Mouse (Mus musculus): ENCODE measurements around the gene Hprt. TPM values are rescaled to one million over a fixed set of nuclear protein-coding genes. Genes with fewer than 3 reads are reported as not detected.
A peak's percentile ranks its signal among the peaks of the same experiment; 100 is the strongest.
"Not testable (repeated sequence)": the region's sequence is repeated elsewhere in the genome, so short reads cannot be mapped to it uniquely, and the experiment has no call there.

The Hprt gene
- polyA plus RNA-seq, 1 experiment from 2014 or later = 114 TPM

DNA sequence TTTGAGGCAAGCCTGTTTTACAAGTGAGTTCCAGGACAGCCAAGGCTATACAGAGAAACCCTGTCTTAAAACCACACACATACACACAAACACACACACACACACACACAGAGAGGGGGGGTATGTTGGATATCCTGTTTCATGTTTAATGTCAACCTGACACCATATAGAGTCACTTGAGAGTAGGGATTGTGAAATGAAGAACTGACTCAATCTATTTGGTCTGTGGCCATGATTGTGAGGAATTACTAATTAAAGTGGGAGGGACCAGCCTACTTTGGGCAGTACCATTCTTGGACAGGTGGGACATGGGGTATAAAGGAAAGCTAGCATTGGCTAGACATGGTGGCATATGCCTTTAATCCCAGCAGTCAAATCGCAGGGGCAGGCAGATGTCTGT lies 15.3 kb upstream of the Hprt start:
- Histone ChIP-seq H3K27ac (ENCODE audit: low read length) (no peak overlapping the region), H3K9ac (ENCODE audit: low read depth, low read length) (no peak overlapping the region), H3K36me3 (ENCODE audit: control insufficient read depth, insufficient read depth, low read length) (no peaks in the 10 kb centered on the region), H3K4me1 (ENCODE audit: control insufficient read depth, insufficient read depth, low read length) (no peaks in the 10 kb centered on the region), H3K9me3 (replicated peaks; ENCODE audit: control insufficient read depth, low read length, poor library complexity, severe bottlenecking) (no peaks in the 10 kb centered on the region), H3K4me2 (ENCODE audit: low read length) (no peak overlapping the region), H3K27me3 (ENCODE audit: control insufficient read depth, insufficient read depth, low read depth, low read length) (no peaks in the 10 kb centered on the region), H3K4me3 (ENCODE audit: low read depth, low read length) (no peak overlapping the region)
- no peak for ATAC-seq
- 93% methylated on average over 1 of the region's 1 CpGs for WGBS

DNA sequence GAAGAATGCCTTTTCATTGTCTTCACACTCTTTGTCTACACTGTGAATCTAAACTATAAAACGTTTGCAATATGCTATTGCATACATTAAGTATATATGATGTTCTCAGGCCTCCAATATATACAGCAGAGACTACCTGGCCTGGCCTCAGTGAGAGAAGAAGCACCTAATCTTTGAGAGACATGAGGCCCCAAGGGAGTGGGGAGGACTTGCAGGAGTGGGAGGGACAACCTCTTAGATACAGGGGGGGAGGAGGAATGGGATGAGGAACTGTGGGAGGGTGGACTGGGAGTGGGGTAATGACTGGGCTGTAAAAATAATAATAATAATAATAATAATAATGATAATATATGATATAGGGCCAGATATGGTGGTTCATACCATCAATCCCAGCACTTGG lies 9.4 kb upstream of the Hprt start:
- H3K27ac ChIP-seq (ENCODE audit: low read length) = no peak overlapping the region
- H3K4me3 ChIP-seq (ENCODE audit: low read depth, low read length) = no peak overlapping the region
- no peaks in the 10 kb centered on the region for H3K4me1 ChIP-seq (ENCODE audit: control insufficient read depth, insufficient read depth, low read length)
- H3K4me2 ChIP-seq (ENCODE audit: low read length) = no peak overlapping the region
- no peaks in the 10 kb centered on the region for H3K36me3 ChIP-seq (ENCODE audit: control insufficient read depth, insufficient read depth, low read length)
- H3K9ac ChIP-seq (ENCODE audit: low read depth, low read length) = no peak overlapping the region
- no peak for ATAC-seq
- H3K27me3 ChIP-seq (ENCODE audit: control insufficient read depth, insufficient read depth, low read depth, low read length) = no peaks in the 10 kb centered on the region
- WGBS = 53% methylated on average over 1 of the region's 1 CpGs
- no peaks in the 10 kb centered on the region for H3K9me3 ChIP-seq (replicated peaks; ENCODE audit: control insufficient read depth, low read length, poor library complexity, severe bottlenecking)

DNA sequence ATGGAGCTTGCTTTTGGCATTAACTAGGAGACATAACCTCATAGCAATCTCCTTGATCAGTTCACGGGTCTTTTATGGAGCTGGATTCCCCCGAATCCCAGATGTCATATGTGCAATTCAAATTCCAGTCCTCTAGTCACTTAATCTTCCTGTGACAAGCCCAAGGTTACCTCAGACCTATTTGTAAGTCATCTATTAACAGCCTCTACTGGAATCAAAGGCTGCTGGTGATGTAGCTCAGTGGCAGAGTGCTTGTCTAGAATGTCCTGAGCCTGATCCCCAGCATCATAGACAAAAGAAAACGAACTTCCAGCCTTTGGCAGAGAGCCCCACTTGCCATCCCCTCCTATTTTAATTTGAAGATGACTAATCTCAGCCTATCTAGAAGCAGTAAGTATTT lies 6.6 kb upstream of the Hprt start:
- no peaks in the 10 kb centered on the region for H3K9me3 ChIP-seq (replicated peaks; ENCODE audit: control insufficient read depth, low read length, poor library complexity, severe bottlenecking)
- H3K27me3 ChIP-seq (ENCODE audit: control insufficient read depth, insufficient read depth, low read depth, low read length) = no peaks in the 10 kb centered on the region
- H3K9ac ChIP-seq (ENCODE audit: low read depth, low read length) = no peak overlapping the region
- H3K36me3 ChIP-seq (ENCODE audit: control insufficient read depth, insufficient read depth, low read length) = no peaks in the 10 kb centered on the region
- H3K4me3 ChIP-seq (ENCODE audit: low read depth, low read length) = no peak overlapping the region
- ATAC-seq = no peak
- H3K4me1 ChIP-seq (ENCODE audit: control insufficient read depth, insufficient read depth, low read length) = no peaks in the 10 kb centered on the region
- no peak overlapping the region for H3K27ac ChIP-seq (ENCODE audit: low read length)
- WGBS = 74% methylated on average over 3 of the region's 3 CpGs
- H3K4me2 ChIP-seq (ENCODE audit: low read length) = no peak overlapping the region

DNA sequence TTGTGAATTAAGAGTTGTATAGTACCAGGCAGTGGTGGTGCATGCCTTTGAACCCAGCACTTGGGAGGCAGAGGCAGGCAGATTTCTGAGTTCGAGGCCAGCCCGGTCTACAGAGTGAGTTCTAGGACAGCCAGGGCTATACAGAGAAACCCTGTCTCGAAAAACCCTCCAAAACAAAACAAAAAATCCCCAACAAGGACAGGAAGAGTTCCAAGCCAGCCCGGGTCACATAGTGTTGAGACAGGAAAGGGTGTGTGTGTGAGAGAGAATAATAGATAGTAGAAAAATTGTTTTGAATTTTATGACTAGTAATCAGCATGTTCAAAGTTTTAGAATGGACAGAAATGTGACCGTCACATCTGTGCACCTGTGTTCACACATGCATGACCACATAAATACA lies 6.8 kb downstream of the Hprt start:
- H3K36me3 ChIP-seq (ENCODE audit: control insufficient read depth, insufficient read depth, low read length); H3K9me3 ChIP-seq (replicated peaks; ENCODE audit: control insufficient read depth, low read length, poor library complexity, severe bottlenecking); H3K4me1 ChIP-seq (ENCODE audit: control insufficient read depth, insufficient read depth, low read length); H3K9ac ChIP-seq (ENCODE audit: low read depth, low read length); H3K4me2 ChIP-seq (ENCODE audit: low read length); ATAC-seq; H3K4me3 ChIP-seq (ENCODE audit: low read depth, low read length); H3K27me3 ChIP-seq (ENCODE audit: control insufficient read depth, insufficient read depth, low read depth, low read length); H3K27ac ChIP-seq (ENCODE audit: low read length): not testable (repeated sequence)
- WGBS = 80% methylated on average over 5 of the region's 5 CpGs

DNA sequence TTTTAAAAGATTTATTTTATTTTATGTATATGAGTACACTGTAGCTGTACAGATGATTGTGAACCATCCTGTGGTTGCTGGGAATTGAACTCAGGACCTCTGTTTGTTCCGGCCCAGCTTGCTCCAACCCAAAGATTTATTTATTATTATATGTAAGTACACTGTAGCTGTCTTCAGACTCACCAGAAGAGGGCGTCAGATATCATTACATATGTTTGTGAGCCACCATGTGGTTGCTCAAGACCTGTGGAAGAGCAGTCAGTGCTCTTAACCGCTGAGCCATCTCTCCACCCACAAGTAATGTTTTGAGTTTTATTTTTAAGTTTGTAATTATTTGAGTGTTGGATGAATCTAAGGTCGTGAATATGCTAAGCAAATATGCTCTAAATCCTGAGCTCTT lies 16.9 kb downstream of the Hprt start:
- not testable (repeated sequence) for H3K4me3 ChIP-seq (ENCODE audit: low read depth, low read length); H3K4me1 ChIP-seq (ENCODE audit: control insufficient read depth, insufficient read depth, low read length); H3K27ac ChIP-seq (ENCODE audit: low read length); H3K9ac ChIP-seq (ENCODE audit: low read depth, low read length); H3K9me3 ChIP-seq (replicated peaks; ENCODE audit: control insufficient read depth, low read length, poor library complexity, severe bottlenecking); ATAC-seq; H3K4me2 ChIP-seq (ENCODE audit: low read length); H3K36me3 ChIP-seq (ENCODE audit: control insufficient read depth, insufficient read depth, low read length); H3K27me3 ChIP-seq (ENCODE audit: control insufficient read depth, insufficient read depth, low read depth, low read length)
- WGBS = 65% methylated on average over 4 of the region's 4 CpGs

- Histone ChIP-seq H3K27ac (ENCODE audit: low read length) (no peak overlapping the region), H3K4me2 (ENCODE audit: low read length) (no peak overlapping the region), H3K4me1 (ENCODE audit: control insufficient read depth, insufficient read depth, low read length) (no peaks in the 10 kb centered on the region), H3K9me3 (replicated peaks; ENCODE audit: control insufficient read depth, low read length, poor library complexity, severe bottlenecking) (no peaks in the 10 kb centered on the region), H3K9ac (ENCODE audit: low read depth, low read length) (no peak overlapping the region), H3K4me3 (ENCODE audit: low read depth, low read length) (no peak overlapping the region), H3K36me3 (ENCODE audit: control insufficient read depth, insufficient read depth, low read length) (no peaks in the 10 kb centered on the region), H3K27me3 (ENCODE audit: control insufficient read depth, insufficient read depth, low read depth, low read length) (no peaks in the 10 kb centered on the region)
- WGBS = 51% methylated on average over 3 of the region's 3 CpGs
- 0 out of 2 replicates have a peak, but pooled peaks have one; percentile 45 for ATAC-seq
Measured at GRCm38 (mm10) chrX:53006062-53006461, 18.1 kb downstream of the Hprt start.

DNA sequence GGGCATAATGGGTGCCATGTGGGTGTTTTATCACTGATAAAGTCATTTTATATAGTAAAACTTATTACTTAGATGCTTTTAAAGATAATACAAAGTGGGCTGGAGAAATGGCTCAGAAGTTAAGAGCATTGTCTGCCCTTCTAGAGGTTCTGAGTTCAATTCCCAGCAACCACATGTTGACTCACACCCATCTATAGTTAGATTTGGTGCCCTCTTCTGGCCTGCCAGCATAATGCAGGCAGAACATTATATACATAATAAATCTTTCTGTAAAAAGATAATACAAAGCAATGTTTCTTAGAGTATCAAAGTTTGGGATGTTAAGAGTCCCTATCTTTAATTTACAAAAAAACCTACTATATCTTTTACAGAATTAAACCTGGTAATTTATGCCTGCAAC lies 27.6 kb downstream of the Hprt start:
- ATAC-seq = no peak

DNA sequence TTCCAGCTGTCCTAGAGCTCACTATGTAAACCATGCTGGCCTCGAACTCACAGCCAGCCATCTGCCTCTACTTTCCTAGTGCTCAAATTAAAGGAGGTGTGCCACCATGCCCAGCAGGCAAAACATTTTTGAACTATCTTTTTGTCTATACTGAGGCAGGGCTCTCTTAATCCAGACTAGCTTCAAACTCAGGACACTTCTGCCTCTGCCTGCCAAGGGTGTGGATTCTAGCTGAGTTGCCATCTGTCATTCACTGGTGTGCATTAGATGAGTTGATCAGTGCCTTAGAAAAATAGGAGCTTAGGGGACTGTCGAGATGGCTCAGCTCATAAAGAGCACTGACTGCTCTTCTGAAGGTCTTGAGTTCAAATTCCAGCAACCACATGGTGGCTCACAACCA lies 35.1 kb downstream of the Hprt start:
- H3K27ac ChIP-seq (ENCODE audit: low read length) = no peak overlapping the region
- H3K9me3 ChIP-seq (replicated peaks; ENCODE audit: control insufficient read depth, low read length, poor library complexity, severe bottlenecking) = no peaks in the 10 kb centered on the region
- ATAC-seq = no peak
- H3K9ac ChIP-seq (ENCODE audit: low read depth, low read length) = no peak overlapping the region
- H3K4me3 ChIP-seq (ENCODE audit: low read depth, low read length) = no peak overlapping the region
- H3K4me2 ChIP-seq (ENCODE audit: low read length) = no peak overlapping the region
- no peaks in the 10 kb centered on the region for H3K36me3 ChIP-seq (ENCODE audit: control insufficient read depth, insufficient read depth, low read length)
- no peaks in the 10 kb centered on the region for H3K27me3 ChIP-seq (ENCODE audit: control insufficient read depth, insufficient read depth, low read depth, low read length)
- WGBS = 85% methylated on average over 2 of the region's 2 CpGs
- no peaks in the 10 kb centered on the region for H3K4me1 ChIP-seq (ENCODE audit: control insufficient read depth, insufficient read depth, low read length)

More for the DNA sequence above, 27.6 kb downstream of the Hprt start:
- H3K4me1 ChIP-seq (ENCODE audit: control insufficient read depth, insufficient read depth, low read length) = no peaks in the 10 kb centered on the region
- no peak overlapping the region for H3K27ac ChIP-seq (ENCODE audit: low read length)
- no peaks in the 10 kb centered on the region for H3K27me3 ChIP-seq (ENCODE audit: control insufficient read depth, insufficient read depth, low read depth, low read length)
- no peak overlapping the region for H3K9ac ChIP-seq (ENCODE audit: low read depth, low read length)
- H3K36me3 ChIP-seq (ENCODE audit: control insufficient read depth, insufficient read depth, low read length) = 0 out of 2 replicates have a peak, but pooled peaks cover 2% of the 10 kb centered on the region
- no peaks in the 10 kb centered on the region for H3K9me3 ChIP-seq (replicated peaks; ENCODE audit: control insufficient read depth, low read length, poor library complexity, severe bottlenecking)
- H3K4me2 ChIP-seq (ENCODE audit: low read length) = no peak overlapping the region
- no peak overlapping the region for H3K4me3 ChIP-seq (ENCODE audit: low read depth, low read length)

GRCm38 (mm10) chrX:53024268-53024667 lies 36.3 kb downstream of the Hprt start:
- H3K4me2 ChIP-seq (ENCODE audit: low read length); H3K4me3 ChIP-seq (ENCODE audit: low read depth, low read length); ATAC-seq; H3K27me3 ChIP-seq (ENCODE audit: control insufficient read depth, insufficient read depth, low read depth, low read length); H3K36me3 ChIP-seq (ENCODE audit: control insufficient read depth, insufficient read depth, low read length); H3K9me3 ChIP-seq (replicated peaks; ENCODE audit: control insufficient read depth, low read length, poor library complexity, severe bottlenecking); H3K27ac ChIP-seq (ENCODE audit: low read length); H3K9ac ChIP-seq (ENCODE audit: low read depth, low read length); H3K4me1 ChIP-seq (ENCODE audit: control insufficient read depth, insufficient read depth, low read length): not testable (repeated sequence)
- WGBS = 23% methylated on average over 3 of the region's 3 CpGs

Measured in midbrain, embryonic 16.5 days (tissue).